Mouse (Mus musculus) right cerebral cortex, postnatal 25 days (tissue): ENCODE measurements around the gene Nsg2.
"Not testable (repeated sequence)": the region's sequence is repeated elsewhere in the genome, so short reads cannot be mapped to it uniquely, and the experiment has no call there.

Source experiments
- DNase-seq: peaks from one replicate; pipeline ENCODE4 v3.0.0; 2022

Nsg2 gene

DNA sequence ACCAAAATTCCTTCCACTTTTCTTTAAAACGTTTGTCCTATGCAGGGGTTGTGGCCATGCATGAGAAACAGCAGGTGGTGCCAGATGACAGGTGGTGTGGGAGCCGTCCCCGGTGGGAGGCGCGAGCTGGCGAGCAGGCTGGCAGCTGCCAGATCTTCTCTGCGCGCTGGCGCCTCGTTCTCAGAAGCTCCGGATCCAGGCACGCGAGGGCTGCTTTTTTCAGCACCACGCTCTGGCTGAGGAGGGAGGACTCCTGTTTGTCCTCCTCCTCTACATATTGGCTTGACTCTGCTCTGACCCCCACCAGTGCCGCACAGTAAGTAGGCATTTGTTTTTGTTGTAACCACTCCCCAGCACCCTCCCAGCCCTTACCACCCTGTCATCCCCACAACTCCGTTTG is at the start of gene Nsg2:
Gene Nsg2, plus strand, starts transcription at position 183 of the 400 bp plus-strand sequence.
- DNase-seq: peak; percentile 92

DNA sequence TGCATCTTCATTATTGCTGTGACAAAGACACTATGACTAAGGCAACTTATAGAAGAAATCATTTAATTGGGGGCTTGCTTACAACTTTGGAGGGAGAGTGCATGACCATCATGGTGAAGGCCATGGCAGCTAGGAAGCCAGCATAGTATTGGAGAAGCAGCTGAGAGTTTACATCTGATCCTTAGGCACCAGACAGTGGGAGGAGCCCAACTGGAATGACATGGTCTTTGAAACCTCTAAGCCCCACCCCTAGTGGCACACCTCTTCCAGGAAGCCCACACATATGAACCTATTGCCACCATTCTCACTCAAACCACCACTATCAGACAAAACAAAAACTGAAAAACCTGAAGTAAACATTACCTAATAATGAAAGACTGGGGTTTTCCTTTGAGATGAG is 40.2 kb upstream of the Nsg2 start:
- no peak for DNase-seq

DNA sequence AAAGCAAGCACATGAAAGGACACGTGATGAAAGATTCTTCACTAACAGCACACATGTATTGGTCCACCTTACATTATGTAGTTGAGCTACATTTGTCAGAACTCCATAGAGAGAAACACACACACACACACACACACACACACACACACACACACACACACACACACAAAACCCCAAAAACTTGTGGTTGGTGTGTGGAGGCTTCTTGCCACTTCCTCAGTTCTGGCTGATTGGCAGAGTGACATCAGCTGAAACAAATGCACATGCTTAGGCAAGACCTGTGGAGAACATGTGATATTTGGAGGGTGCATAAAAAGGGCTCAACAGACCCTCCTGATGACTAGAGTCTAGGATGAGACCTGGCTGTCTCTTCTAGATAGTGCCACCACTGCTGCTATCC is 36.3 kb upstream of the Nsg2 start:
- DNase-seq: no peak

GRCm38 (mm10) chr11:31965256-31966134 is 34.8 kb upstream of the Nsg2 start, which contains the start of gene 4930524B15Rik:
Gene 4930524B15Rik (plus strand): TSS chr11:31965592.
- no peak for DNase-seq

GRCm38 (mm10) chr11:31974132-31974531 is 26.1 kb upstream of the Nsg2 start:
- DNase-seq: no peak

DNA sequence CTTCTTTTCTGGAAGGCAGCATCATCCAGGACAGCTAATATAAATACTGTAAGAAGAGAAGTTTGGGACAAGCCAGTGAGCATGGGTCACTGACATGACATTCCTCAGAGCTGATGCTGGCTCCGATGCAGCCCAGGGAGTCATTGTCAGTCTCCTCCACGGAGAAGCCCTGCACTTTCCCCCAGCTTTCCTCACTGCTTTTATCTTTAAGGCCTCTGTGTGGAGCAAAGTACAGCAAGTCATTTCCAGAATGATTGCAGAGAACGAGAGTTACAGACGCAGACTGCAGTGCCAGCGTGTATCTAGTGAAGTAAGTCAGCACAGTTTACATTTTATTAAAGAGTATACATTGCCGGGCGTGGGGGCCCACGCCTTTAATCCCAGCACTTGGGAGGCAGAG is 25.4 kb upstream of the Nsg2 start:
- DNase-seq: no peak

- DNase-seq: no peak
These were observed 24.6 kb upstream of the Nsg2 start for GRCm38 (mm10) chr11:31975678-31976077.

DNA sequence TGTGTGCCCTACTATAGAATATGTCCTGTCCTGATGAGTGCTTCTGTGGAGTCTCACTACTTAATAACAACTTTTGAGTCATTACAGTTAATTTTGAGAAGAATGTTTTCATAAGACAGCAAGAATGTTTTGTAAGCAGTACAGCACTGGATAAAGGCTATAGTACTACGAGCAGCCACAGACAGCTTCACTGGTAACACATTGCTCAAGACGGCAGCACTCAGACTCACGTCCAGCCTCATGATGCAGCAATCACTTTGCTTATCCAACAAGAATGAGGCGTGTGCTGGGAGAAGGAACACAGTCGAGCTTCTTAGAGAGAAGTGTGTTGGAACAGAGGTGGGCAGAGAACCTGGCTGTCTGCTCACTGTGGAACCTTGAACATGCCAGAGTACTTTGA is 24.1 kb upstream of the Nsg2 start:
- no peak for DNase-seq

DNA sequence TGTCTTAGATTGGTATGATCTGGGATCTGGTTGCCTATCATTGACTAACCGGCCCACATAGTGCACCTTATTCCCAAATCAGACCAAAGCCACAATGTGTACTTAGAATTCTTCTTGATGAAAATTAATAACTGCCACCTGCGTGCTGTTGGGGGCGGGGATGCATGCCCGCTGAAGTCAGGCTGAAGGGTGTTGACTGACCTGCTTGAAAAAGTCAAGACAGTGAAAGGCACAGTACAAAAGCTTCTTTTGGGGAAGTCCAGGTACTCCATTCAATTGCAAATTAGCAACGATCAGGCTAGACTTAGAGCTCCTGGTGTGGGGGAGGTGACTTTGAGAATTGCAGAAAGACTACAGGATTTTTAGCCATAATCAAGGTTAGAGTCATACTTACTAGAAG is 20.2 kb upstream of the Nsg2 start:
- not testable (repeated sequence) for DNase-seq

DNA sequence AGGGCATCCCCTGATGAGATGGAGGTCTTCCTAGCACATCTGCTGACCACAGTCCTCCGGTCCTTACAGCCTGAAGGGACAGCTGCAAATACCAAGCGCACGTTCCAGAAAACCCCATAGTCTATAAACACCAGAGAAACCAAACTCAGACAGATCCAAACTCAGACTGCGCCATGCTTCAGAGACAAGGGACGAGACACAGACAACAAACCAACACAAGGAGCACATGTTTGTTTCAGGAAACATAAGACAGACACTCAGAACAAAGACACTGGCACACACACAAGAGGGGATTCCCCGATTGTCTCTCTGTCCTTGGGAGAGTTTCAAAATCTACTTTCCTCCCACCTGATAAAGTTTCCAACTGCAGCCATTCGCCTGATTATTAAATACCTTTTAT is 18.4 kb upstream of the Nsg2 start:
- no peak for DNase-seq

DNA sequence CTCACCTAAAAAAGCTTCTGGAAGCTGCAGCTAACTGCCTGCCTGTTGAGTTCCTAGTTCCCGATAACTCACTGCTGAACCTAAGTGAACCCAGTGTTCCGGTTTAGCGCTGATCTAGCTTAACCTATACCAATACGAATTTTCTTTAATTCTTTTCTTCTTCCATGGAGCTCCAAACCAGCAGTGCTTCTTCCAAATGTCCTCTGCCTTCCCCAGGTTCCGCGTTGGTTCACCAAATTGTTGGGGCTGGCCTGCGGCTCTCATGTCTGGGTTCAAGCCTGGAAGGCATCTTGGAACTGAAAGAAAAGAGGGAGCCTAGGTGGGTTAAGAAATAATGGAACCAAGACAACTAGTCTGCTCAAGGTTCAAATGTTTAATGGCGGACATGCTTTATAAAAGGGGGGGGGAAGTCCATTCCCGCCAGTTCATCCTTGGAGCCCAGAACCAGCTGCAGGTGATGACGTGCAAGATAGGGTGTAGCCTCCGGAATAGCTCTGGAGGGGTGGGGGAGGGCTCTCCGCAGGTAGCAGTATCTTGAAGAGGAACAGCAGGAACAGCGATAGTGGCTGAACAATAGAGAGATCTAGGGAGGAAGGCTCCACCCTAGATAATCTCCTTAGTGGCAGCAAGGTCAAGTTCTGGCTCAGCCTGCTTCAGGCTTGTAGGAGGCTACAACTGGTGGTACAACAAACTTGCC is 17.9 kb upstream of the Nsg2 start:
- not testable (repeated sequence) for DNase-seq

DNA sequence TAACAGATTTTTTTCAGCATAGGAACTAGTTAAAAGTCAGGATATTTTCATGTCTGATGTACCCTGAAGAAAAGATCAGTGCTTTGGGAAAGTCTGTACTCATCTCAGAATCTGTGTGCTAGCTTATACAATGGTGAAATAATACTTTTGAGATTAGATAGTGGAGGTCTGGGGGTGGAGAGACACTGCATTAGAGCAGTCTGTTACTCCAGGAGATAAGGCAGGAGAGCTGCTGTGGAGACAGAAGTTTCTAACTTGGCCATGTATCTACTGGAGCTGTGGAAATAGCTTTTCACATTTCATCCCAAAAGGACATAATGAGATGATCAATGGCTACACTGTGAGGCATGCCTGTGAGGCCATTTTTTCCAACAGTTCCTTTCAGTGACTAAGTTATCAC is 17.0 kb upstream of the Nsg2 start:
- DNase-seq: no peak

DNA sequence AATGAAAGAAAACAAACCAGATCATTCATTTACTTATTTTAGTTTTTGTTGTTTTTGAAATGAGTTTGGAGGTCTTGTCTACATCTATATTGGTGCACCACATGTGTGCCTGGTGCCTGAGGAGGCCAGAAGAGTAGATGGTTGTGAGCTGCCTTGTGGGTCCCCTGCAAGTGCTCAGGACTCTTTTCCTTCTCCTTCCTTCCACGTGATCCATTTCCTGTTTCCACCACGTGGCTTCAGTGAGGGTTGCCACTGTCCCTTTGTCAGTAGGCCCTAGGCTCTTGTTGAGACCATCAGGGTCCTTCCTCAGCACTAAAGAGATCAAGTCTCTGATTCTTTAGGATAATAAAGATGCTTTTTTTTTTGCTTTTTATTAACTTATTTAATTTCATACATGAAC is 15.5 kb upstream of the Nsg2 start:
- no peak for DNase-seq

DNA sequence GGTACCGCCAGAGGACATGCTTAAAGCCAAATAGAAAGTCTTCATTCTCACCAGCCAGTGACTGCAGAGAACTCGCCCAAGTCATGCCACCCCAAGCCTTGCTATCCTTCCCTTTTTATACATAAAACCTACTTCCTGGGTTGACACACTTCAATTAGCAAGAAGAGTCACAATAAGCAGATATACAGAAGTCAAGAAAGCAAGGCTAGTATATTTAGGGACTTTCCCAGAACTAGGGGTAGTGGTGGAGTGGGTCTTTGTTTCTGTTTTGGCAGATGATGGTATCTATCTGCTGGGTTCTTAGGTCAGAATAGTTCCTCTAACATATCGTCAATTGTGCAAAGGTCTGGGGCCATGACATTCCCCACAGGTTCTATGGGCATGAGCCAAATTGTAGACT is 7.7 kb upstream of the Nsg2 start:
- no peak for DNase-seq

- DNase-seq: no peak
These were observed 547 bp upstream of the Nsg2 start for GRCm38 (mm10) chr11:31999716-32000115.

DNA sequence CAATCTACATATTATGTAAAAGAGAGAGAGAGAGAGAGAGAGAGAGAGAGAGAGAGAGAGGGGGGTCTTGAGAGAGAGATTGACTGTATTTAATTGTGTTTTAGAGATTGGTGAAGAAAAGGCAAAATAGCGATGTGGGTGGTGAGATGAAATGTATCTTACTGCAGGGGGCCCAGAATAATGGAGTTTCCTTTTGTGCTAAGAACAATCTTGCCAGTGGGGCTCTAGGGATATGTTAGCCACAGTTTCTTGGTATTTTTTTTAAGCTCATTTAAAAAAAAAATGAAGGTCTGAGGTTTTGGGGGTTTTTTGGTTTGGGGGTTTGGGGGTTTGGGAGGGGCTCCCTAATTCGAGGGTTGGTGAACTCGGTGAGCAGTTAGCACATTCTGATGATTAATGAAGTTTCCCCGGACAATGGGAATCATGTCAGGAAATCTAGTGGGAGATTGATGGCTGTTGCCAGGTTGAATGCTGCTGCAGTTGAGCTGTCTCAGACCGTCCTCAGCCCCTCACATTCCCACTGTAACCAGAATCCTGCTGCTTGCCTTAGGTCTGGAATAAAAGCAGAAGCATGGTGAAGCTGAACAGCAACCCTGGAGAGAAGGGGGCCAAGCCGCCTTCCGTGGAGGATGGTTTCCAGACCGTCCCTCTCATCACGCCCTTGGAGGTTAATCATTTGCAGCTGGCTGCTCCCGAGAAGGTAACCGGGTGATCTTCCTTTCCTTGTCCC is 1.1 kb downstream of the Nsg2 start:
- DNase-seq: no peak

DNA sequence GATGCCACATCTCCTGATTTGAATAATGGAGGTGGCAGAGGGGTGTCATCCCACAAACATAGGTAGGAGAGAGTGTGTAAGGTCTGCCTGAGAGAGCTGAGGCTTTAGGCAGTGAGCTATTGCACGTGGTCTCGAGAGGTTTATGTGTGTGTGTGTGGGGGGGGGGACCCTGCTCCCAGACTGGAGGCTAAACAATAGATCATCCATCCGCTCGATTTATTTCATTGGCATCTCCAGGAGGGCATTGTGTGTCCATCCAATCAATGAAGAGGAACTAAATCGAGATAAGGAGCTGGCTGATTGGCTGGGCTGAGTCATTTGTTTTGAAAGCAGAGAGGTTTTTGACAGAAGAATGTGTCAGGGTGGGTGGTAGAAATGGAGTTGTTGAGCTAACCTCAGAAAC is 2.4 kb downstream of the Nsg2 start:
- no peak for DNase-seq

DNA sequence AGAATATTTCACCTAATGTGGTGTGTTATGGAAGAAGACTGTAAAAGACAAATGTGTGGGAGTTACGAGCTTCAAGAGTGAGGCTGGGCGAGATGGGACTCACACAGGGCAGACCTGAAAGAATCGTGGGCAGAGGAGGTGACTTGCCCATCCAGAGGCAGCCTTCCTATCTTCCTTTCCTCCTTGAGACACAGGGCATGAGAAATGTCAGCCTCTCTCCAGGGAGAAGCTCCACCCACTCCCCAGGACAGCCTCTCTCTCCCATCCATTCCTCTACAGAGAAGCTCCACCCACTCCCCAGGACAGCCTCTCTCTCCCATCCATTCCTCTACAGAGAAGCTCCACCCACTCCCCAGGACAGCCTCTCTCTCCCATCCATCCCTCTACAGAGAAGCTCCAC is 7.8 kb downstream of the Nsg2 start:
- not testable (repeated sequence) for DNase-seq

DNA sequence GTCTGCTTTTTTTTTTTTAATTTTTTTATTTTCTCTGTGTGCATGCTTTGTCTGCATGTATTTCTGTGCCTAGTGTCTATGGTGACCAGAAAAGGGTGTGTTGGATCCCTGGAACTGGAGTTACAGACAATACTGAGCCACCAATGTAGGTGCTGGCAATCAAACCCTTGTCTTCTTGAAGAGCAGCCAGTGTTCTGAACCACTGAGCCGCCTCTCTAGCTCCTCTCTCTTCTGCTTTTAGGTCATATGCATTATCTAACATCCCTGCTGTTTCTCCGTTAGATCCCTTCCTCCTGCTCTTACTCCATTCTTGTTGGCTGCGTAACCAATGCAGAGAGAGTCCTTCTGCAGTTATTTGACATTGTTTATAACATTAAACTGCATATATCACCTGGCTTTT is 8.6 kb downstream of the Nsg2 start:
- no peak for DNase-seq

DNA sequence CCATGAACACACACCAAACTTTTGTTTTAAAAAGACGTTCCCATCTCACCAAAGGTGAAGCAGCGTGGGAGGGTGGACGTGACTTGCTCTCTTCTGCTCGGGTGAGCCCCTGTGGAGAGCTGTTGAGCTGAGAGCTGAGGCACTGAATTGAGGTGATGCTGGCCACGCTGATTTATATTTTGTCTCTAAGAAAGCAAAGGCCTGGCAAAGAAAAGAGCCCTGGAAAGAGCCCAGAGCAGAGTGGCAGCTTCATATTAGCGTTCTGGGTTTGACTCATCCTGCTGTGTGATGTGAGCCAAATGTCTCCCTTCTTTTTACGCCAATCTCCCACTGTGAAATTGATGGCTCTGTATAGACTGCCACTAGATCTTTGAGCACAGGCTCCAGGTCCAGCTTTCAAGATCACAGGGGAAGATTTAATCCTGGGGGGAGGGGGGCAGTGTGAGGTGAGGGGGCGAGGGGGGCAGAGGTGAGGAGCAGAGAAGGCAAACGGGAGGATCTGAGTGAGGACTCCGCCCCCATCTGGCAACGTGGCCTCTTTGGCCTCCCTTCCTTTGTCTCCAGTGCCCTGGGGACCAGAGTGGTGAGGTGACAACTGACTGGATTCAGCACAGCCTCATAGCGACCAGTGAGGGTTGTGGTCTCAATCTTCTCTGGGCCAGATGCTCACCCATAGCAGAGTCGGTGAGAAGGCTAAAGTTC is 9.8 kb downstream of the Nsg2 start:
- no peak for DNase-seq

DNA sequence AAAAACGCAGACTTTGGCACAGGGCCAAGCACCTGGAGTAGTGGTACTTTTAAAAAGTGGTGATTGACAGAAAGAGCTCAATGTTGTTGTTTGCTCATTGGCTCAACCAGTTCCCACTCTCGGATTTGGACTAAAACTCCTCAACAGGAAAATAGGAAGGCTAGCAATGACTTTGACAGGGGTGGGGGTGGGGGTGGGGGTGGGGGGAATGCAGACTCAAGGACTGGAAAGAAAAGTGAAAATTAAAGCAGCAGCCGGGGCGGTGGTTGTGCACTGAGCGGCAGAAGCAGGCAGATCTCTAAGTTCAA is 10.4 kb downstream of the Nsg2 start:
- DNase-seq: no peak

DNA sequence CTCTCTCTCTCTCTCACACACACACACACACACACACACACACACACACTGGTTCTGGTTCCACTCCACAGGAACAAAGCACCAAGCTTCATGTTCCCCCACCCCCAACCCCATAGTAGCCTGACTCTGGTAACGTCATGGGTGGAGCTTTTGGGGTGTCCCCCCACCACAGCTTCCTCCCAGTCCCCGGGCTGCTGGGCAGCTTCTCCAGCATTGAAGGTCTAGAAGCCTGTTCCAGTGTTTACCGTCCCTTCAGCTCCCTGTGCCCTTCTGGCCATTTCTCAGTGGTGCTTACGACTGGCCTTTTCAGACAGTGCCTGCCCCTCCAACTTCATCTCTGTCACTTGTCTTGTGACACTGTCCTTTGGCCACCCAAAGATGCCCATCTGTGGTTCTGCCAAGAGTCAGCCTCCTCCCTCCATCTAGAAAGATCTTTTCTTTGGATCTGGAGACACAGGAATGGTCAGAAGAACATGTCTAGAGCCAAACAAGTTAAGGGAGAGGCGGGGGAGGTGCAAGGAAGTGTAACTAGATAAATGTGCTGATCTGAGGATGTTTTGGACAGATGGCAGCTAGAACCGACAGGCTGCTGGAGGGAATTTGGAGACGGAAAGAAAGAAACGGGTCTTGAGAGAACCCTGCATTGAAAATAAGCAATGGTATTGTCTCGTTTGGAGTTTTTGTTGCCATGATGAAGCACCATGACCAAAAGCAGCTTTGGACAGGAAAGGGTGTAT is 11.8 kb downstream of the Nsg2 start:
- DNase-seq: no peak
